Mouse (Mus musculus) testis, adult 2 months (tissue): ENCODE results near the gene Myo3a.

Source experiments
- CTCF ChIP-seq: fragments of 200-500 bp; IDR thresholded peaks from 2 replicates; pipeline ENCODE4 v1.5.1; 2012; ENCODE audit warnings: low read depth, mild to moderate bottlenecking, inconsistent platforms, low read length, moderate library complexity; ENCODE audit not compliant: control insufficient read depth, insufficient read depth, insufficient replicate concordance
- POLR2A ChIP-seq: fragments of 200-500 bp; IDR thresholded peaks from 2 replicates; pipeline ENCODE4 v1.6.1; 2012; ENCODE audit warnings: low read depth, mild to moderate bottlenecking, inconsistent platforms, low read length, moderate library complexity; ENCODE audit not compliant: control insufficient read depth

GRCm38 (mm10) chr2:22634766-22635165 lies 407.5 kb downstream of the Myo3a start:
- no peak for TF ChIP-seq POLR2A
- peak; percentile 42; the same call in 1 of the 2 replicates for TF ChIP-seq CTCF
